Mouse (Mus musculus): ENCODE measurements around the gene Ttll9. TPM values are rescaled to one million over a fixed set of nuclear protein-coding genes. Genes with fewer than 3 reads are reported as not detected.

Ttll9 gene
- polyA plus RNA-seq, 1 experiment from 2014 or later: 4.3 TPM

DNA sequence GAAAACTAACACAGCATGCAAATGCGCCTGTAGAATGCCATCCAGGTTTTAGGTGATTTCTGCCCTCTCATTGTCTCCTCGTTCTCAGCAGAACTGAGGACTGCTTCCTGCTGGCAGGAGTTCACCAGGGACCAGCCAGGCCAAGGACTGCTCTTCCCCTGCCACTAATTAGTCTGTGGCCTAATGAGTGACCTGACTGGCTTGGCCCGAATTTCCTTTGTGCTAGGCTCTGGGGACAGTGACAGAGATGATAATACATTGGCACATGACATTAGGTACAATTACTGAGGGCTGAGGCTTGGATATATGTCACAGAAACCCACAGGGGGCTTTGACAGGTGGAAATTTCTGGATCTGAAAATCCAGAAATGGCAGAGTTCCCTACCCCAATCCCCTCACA is 14.7 kb downstream of the Ttll9 start:
- H3K9me3 ChIP-seq (replicated peaks): no peaks in the 10 kb centered on the region
- WGBS: 54% methylated on average over 3 of the region's 3 CpGs

DNA sequence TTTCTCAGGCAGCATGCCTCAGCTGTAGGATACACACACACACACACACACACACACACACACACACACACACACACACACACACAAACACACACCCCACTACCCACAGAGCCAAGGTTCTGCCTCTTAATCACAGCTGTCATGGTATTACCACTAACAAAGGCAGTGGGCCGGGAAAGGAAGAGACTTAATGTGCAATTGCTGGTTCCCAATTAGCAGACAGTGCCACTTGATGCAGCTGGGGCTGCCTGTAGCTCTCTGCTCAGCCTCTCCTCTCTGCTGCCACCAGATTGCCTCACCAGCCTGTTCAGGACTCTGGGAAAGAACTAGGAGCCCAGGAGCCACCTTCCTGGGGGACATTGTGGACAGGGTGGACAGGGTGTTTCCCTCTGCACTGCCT is 23.3 kb downstream of the Ttll9 start:
- H3K36me3 ChIP-seq: no peaks in the 10 kb centered on the region
- no peak overlapping the region for H3K27ac ChIP-seq (replicated peaks)
- no peaks in the 10 kb centered on the region for H3K9me3 ChIP-seq (replicated peaks)
- H3K27me3 ChIP-seq: no peaks in the 10 kb centered on the region
- H3K4me3 ChIP-seq (replicated peaks): no peak overlapping the region
- ATAC-seq (ENCODE audit: insufficient number of reproducible peaks, low FRiP score, low TSS enrichment, low read depth): no peak
- H3K4me2 ChIP-seq (replicated peaks): no peak overlapping the region
- H3K4me1 ChIP-seq: no peaks in the 10 kb centered on the region
- no peak overlapping the region for H3K9ac ChIP-seq
- WGBS: 11% methylated on average over 1 of the region's 1 CpGs

More for the DNA sequence above, 14.7 kb downstream of the Ttll9 start:
- H3K9ac ChIP-seq: no peak overlapping the region
- H3K4me3 ChIP-seq (replicated peaks): no peak overlapping the region
- H3K36me3 ChIP-seq: no peaks in the 10 kb centered on the region
- no peak for ATAC-seq (ENCODE audit: insufficient number of reproducible peaks, low FRiP score, low TSS enrichment, low read depth)
- no peaks in the 10 kb centered on the region for H3K4me1 ChIP-seq
- H3K4me2 ChIP-seq (replicated peaks): no peak overlapping the region
- H3K27ac ChIP-seq (replicated peaks): no peak overlapping the region
- H3K27me3 ChIP-seq: no peaks in the 10 kb centered on the region

DNA sequence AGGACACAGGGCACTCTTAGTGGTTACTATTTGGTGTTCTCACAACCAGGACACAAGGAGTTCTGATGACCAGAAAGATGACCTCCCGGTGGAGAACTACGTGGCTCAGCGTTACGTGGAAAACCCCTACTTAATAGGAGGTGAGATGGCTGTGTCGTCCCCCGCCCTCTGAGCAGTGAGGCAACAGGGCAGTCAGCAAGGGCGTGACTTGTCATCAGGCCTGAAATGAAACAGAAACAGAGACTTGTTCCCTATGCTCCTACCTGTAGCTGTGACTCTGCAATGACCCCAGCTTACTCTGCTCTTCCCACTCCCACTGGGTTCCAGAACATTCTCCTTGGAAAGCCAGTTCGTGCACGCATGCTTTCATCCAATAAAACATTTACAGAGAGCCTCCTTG is 29.2 kb downstream of the Ttll9 start:
- Histone ChIP-seq H3K9ac (no peak overlapping the region), H3K9me3 (replicated peaks) (no peaks in the 10 kb centered on the region), H3K27me3 (no peaks in the 10 kb centered on the region), H3K4me3 (replicated peaks) (no peak overlapping the region), H3K4me1 (no peaks in the 10 kb centered on the region), H3K4me2 (replicated peaks) (no peak overlapping the region), H3K27ac (replicated peaks) (no peak overlapping the region), H3K36me3 (no peaks in the 10 kb centered on the region)
- WGBS: 79% methylated on average over 9 of the region's 9 CpGs
- no peak for ATAC-seq (ENCODE audit: insufficient number of reproducible peaks, low FRiP score, low TSS enrichment, low read depth)

DNA sequence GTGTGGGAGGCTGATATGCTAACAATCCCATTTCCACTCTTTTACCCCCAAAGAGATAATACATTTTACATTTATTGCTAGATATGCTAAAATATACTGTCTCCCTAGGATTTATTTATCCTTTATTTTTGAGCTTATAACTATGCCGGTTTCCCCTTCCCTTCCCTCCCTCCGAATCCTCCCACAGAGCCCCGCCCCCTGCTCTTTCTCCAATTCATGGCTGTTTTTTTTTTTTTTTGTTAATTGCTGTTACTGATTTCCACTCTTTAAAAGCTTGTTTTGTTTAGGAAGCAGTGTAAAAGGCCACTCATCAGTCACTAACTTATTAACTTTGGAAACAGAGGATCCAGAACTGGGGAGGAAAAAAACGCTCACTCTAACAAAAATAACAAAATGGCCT is 34.8 kb downstream of the Ttll9 start:
- Histone ChIP-seq H3K4me2 (replicated peaks) (no peak overlapping the region), H3K4me3 (replicated peaks) (no peak overlapping the region), H3K36me3 (no peaks in the 10 kb centered on the region), H3K27ac (replicated peaks) (no peak overlapping the region), H3K9ac (no peak overlapping the region), H3K27me3 (no peaks in the 10 kb centered on the region), H3K9me3 (replicated peaks) (no peaks in the 10 kb centered on the region), H3K4me1 (no peaks in the 10 kb centered on the region)
- no peak for ATAC-seq (ENCODE audit: insufficient number of reproducible peaks, low FRiP score, low TSS enrichment, low read depth)
- 60% methylated on average over 4 of the region's 4 CpGs for WGBS

DNA sequence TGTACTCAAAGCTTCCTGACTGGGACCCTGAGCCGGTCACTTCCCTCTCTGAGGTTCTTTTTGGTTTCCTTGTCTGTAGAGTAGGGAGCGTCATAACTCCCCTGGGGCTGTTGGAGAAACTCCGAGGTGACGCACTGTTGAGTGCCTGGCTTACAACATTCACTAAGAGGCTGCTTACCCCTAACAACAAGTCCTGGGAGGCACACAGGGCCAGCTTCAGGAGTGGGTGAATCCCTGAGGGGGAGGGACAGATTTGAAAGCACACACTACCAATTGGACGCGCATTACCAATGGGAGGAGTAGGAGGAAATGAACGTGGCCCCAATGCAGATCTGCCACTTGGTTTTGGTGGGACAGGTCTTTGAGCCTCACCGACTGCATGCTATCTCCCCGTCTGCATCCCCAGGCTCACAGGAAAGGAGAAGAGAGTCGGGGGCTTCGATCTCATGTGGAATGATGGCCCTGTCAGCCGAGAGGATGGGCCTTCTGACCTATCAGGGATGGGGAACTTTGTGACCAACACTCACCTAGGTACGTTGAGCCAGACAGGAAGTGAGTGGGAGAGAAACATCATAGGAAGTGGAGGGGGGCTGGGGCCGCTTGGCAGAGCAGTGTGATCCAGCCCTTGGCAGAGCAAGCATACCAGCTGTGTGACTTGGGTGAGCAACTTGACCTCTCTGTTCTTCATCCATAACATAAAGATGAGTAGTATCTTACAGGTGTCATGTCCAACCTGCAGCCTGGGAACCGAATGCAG is 40.4 kb downstream of the Ttll9 start:
- ATAC-seq (ENCODE audit: insufficient number of reproducible peaks, low FRiP score, low TSS enrichment, low read depth): no peak
- no peaks in the 10 kb centered on the region for H3K27me3 ChIP-seq
- H3K36me3 ChIP-seq: peaks cover 10% of the 10 kb centered on the region; the same call in 1 of the 2 replicates
- H3K4me3 ChIP-seq (replicated peaks): no peak overlapping the region
- 72% methylated on average over 15 of the region's 15 CpGs for WGBS
- no peaks in the 10 kb centered on the region for H3K4me1 ChIP-seq
- H3K9ac ChIP-seq: no peak overlapping the region
- H3K27ac ChIP-seq (replicated peaks): no peak overlapping the region
- no peak overlapping the region for H3K4me2 ChIP-seq (replicated peaks)
- H3K9me3 ChIP-seq (replicated peaks): no peaks in the 10 kb centered on the region

DNA sequence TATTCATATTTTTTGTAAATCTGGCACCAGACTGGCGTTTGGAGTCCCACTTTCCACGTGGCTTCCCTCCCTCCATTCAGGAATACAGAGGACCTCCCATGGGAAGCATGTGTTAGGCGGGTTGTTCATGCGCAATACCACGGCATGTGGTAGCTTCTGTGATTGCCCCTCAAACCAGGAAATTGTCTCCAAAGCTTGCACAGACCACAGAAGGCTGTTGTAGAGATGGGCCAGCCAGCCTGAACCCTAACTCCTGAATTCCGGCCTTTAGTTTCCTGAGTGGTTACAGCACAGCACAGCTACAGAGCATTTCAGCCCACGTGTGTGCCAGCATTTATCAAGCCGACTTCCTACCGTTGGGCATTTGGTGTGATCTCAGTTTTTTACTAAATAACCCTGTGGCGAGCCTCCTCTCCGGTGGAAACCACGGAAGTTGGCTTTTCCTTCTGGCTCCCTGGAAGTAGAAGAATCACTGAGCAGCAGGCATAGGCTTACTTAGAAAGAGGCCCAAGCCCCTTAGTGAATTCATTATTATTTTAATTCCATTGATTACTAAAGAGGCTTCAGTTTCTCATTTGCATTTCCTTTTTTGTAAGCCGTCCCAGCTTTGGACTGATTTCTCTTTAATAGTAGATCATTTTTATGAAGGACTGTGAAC is 41.5 kb downstream of the Ttll9 start:
- Histone ChIP-seq H3K36me3 (peaks cover 18% of the 10 kb centered on the region), H3K9me3 (replicated peaks) (no peaks in the 10 kb centered on the region), H3K27me3 (no peaks in the 10 kb centered on the region), H3K9ac (no peak overlapping the region), H3K4me2 (replicated peaks) (no peak overlapping the region), H3K4me1 (no peaks in the 10 kb centered on the region), H3K27ac (replicated peaks) (0 out of 2 replicates have a peak overlapping the region, but pooled peaks have one; percentile 17), H3K4me3 (replicated peaks) (no peak overlapping the region)
- WGBS: 54% methylated on average over 13 of the region's 13 CpGs
- ATAC-seq (ENCODE audit: insufficient number of reproducible peaks, low FRiP score, low TSS enrichment, low read depth): no peak; the same call in 1 of the 2 replicates

DNA sequence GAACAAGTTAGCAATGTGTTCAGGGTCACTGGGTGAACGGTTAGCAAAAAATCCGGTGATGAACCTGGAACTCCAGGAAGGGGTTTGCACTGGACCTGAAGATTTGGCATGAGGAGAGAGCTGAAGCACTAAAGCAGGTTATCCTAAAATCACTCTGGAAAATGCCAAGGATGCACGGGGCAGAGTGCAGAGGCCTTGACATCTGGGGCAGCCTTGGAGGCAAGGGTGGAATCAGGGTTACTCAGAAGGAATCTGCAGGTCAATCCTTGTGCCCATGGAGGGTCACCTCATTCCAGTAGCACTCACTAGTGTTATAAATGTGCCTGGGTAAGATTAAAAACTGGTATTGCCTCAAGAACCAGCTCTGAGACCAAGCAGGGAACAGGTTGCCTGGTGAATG is 43.7 kb downstream of the Ttll9 start:
- Histone ChIP-seq H3K9ac (no peak overlapping the region), H3K4me3 (replicated peaks) (no peak overlapping the region), H3K9me3 (replicated peaks) (no peaks in the 10 kb centered on the region), H3K27ac (replicated peaks) (no peak overlapping the region), H3K4me2 (replicated peaks) (no peak overlapping the region), H3K36me3 (peaks cover 39% of the 10 kb centered on the region), H3K27me3 (no peaks in the 10 kb centered on the region), H3K4me1 (no peaks in the 10 kb centered on the region)
- no peak for ATAC-seq (ENCODE audit: insufficient number of reproducible peaks, low FRiP score, low TSS enrichment, low read depth)
- 86% methylated on average over 3 of the region's 3 CpGs for WGBS

DNA sequence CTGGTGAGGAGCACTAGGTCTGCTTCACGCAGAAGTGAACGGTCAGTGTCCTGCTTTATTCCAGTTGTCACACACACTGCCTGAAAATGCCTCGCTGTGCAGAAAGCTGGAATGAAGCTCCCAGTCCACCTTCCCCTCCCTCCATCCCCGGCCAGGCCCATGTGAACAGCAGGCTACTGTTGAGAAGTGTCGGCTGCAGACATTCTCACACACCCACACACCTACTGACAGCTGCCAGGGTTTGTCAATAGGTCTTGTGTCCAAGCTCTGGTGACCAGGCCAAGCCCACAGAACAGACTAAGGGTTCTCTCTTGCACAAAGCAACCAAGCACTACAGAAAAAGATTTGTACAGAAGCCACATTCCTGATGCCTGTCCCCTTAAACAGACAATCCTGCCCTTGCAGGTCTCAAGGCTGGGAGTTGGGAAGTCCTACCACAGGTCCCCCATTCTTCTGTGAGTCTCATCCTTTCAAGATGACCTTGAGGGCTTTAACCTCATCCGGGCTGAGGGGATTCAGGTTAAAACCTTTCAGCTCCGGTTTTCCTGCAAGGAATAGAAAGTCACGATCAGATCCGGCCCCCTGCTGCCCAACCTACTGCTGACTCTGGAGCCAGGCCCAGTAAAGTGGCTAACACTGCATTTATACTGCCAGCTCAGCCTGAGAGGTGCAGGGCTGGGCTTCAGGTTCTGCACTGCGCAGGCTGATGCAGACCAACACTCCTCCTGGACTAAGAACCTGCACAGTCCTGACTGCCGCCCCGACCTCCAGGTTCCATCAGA is 47.1 kb downstream of the Ttll9 start:
- no peak overlapping the region for H3K4me3 ChIP-seq (replicated peaks)
- H3K4me2 ChIP-seq (replicated peaks): no peak overlapping the region
- no peak overlapping the region for H3K9ac ChIP-seq
- peaks cover 11% of the 10 kb centered on the region for H3K4me1 ChIP-seq
- no peaks in the 10 kb centered on the region for H3K9me3 ChIP-seq (replicated peaks)
- H3K36me3 ChIP-seq: peaks cover 58% of the 10 kb centered on the region
- WGBS: 89% methylated on average over 12 of the region's 12 CpGs
- 0 out of 2 replicates have a peak, but pooled peaks have one; percentile 27 for ATAC-seq (ENCODE audit: insufficient number of reproducible peaks, low FRiP score, low TSS enrichment, low read depth)
- H3K27me3 ChIP-seq: no peaks in the 10 kb centered on the region
- no peak overlapping the region for H3K27ac ChIP-seq (replicated peaks)

DNA sequence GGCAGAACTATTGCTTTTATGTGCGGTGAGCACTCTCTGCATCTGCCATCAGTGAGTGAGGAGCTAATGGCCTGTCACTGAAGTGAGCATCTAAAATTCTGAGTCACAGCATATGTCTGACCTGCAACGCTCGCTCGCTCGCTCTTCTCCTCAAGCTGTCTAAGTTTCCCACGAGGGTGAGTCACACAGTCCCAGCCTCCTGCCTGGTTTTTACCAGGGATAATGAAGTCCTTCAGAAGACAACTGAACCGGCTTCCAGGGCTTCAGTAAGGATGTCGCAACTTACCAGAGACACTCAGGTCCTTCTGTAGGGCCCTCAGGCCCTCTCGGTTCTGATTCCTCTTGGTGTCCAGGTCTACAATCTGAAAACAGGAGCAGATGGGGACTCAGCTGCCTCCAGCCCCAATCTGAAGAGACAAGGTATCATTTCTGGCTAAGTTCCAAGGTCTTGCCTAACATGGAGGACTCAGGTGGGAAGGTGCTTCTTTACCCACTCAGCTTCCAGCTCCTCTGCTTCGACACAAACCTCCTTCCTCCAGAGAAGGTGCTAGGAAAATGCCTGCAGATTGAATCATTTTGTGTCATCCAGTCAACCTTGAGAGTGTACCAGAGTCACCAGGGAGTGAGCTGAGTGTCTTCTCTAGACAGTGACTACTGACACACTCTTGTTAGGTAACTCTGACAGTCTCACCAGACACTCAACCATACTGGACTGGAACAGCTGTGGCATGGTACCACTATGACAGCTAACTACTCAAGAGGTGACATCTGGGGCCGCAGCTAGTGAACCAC is 51.6 kb downstream of the Ttll9 start:
- H3K27ac ChIP-seq (replicated peaks): no peak overlapping the region
- H3K36me3 ChIP-seq: peaks cover 40% of the 10 kb centered on the region
- H3K9me3 ChIP-seq (replicated peaks): no peaks in the 10 kb centered on the region
- no peak for ATAC-seq (ENCODE audit: insufficient number of reproducible peaks, low FRiP score, low TSS enrichment, low read depth)
- H3K27me3 ChIP-seq: peaks cover 12% of the 10 kb centered on the region
- peak overlapping the region; percentile 81 for H3K4me3 ChIP-seq (replicated peaks)
- 86% methylated on average over 11 of the region's 11 CpGs for WGBS
- no peak overlapping the region; the same call in 1 of the 2 replicates for H3K9ac ChIP-seq
- H3K4me2 ChIP-seq (replicated peaks): peak overlapping the region; percentile 77
- peaks cover 15% of the 10 kb centered on the region for H3K4me1 ChIP-seq

DNA sequence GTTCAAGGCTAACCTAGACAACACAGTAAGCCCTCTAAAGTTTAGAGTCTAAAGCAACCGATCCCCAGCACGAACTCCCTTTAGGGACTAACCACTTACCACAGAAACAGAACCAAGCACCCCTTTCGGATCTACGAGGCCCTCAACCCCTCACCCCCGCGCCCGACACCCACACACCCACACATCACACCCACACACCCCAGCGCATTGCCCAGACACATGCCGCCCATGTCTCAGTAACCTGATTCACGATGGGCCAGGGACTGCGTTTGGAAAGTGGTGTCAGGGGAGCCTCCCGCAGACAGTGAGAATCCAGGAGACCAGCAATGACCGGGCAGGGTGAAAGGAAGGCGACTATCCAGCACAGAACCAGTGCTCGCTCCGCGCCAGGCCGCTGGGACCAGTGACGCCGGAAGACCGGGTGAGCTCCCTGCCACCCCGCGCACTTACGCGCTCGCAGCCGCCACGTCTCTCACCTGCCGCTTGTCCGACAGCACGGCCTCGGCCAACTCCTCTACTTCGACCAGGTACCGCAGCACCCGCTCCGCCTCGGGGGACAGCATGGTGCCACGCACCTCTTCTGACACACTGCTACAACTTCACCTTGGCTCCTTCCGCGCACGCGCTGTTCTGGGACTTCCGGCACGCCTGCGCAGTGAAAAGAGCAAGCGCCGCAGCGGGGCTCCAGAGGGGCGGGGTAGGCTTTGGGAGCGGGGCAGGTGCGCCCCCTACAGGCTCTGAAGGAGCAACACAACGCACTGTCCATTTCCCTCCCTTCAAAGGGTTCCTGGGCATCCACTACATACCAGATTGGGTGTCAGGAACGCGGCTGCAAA is 52.7 kb downstream of the Ttll9 start, which contains the start of gene Pdrg1:
Pdrg1 (minus strand) TSS at position 670 of the 836 bp plus-strand sequence.
- peak within 1 kb of the TSS; percentile 78 for H3K9ac ChIP-seq
- peak; percentile 88 for ATAC-seq (ENCODE audit: insufficient number of reproducible peaks, low FRiP score, low TSS enrichment, low read depth)
- peaks cover 29% of the 10 kb centered on the region for H3K36me3 ChIP-seq
- peak within 1 kb of the TSS; percentile 81 for H3K4me3 ChIP-seq (replicated peaks)
- under 1% methylated on average over 54 of the region's 54 CpGs for WGBS
- peak within 1 kb of the TSS; percentile 77 for H3K4me2 ChIP-seq (replicated peaks)
- no peak within 1 kb of the TSS for H3K27ac ChIP-seq (replicated peaks)
- peaks cover 15% of the 10 kb centered on the region for H3K27me3 ChIP-seq
- H3K4me1 ChIP-seq: peaks cover 15% of the 10 kb centered on the region
- H3K9me3 ChIP-seq (replicated peaks): no peaks in the 10 kb centered on the region

Measured in embryonic facial prominence, embryonic 15.5 days (tissue).